Mouse (Mus musculus) forebrain, embryonic 15.5 days (tissue): ENCODE results near the gene AI481877. TPM values are rescaled to one million over a fixed set of nuclear protein-coding genes. Genes with fewer than 3 reads are reported as not detected.
A peak's percentile ranks its signal among the peaks of the same experiment; 100 is the strongest.

ENCODE experiments used
- ATAC-seq: fragments of 200-750 bp; cut with Nextera tagmentation; replicated peaks from 2 replicates; pipeline ENCODE4 v1.8.0; 2017; ENCODE audit warnings: mild to moderate bottlenecking, moderate TSS enrichment, moderate library complexity
- H3K27ac ChIP-seq: fragments of 300-500 bp; sonication (generic); replicated peaks from 2 replicates; pipeline ENCODE4 v1.5.1; 2015; ENCODE audit warnings: mild to moderate bottlenecking, inconsistent platforms
- H3K27me3 ChIP-seq: fragments of 300-500 bp; sonication (generic); 2 replicates; pipeline ENCODE4 v1.6.1; 2015; ENCODE audit warnings: inconsistent platforms
- H3K36me3 ChIP-seq: fragments of 300-500 bp; sonication (generic); 2 replicates; pipeline ENCODE4 v1.6.1; 2015; ENCODE audit warnings: mild to moderate bottlenecking, inconsistent platforms
- H3K4me1 ChIP-seq: fragments of 300-500 bp; sonication (generic); 2 replicates; pipeline ENCODE4 v1.6.1; 2015; ENCODE audit warnings: inconsistent platforms
- H3K4me2 ChIP-seq: fragments of 300-500 bp; sonication (generic); replicated peaks from 2 replicates; pipeline ENCODE4 v1.6.1; 2015; ENCODE audit warnings: mild to moderate bottlenecking, inconsistent platforms
- H3K4me3 ChIP-seq: fragments of 300-500 bp; sonication (generic); 2 replicates; pipeline ENCODE4 v1.5.1; 2015; ENCODE audit warnings: mild to moderate bottlenecking, inconsistent platforms
- H3K9ac ChIP-seq: fragments of 300-500 bp; sonication (generic); replicated peaks from 2 replicates; pipeline ENCODE4 v1.6.1; 2015; ENCODE audit warnings: mild to moderate bottlenecking, inconsistent platforms
- H3K9me3 ChIP-seq: fragments of 300-500 bp; sonication (generic); 2 replicates; pipeline ENCODE4 v1.6.1; 2016; ENCODE audit warnings: inconsistent platforms
- WGBS: fragments of 180-500 bp; shearing (Covaris S2); methylation state at CpG from one replicate; pipeline ENCODE4 v1.1.7; 2015; ENCODE audit warnings: mixed read lengths; 5-methylcytosine and 5-hydroxymethylcytosine counted together
- polyA plus RNA-seq: library from polyadenylated mRNA; unstranded; fragments of >200 nt; fragmentation: Nextera tagmentation; extraction: Ambion mirVana; gene quantifications from 2 replicates; pipeline ENCODE4 v1.2.1, GENCODE M21; 2015

Gene AI481877
- polyA plus RNA-seq, 1 experiment from 2014 or later = not detected

DNA sequence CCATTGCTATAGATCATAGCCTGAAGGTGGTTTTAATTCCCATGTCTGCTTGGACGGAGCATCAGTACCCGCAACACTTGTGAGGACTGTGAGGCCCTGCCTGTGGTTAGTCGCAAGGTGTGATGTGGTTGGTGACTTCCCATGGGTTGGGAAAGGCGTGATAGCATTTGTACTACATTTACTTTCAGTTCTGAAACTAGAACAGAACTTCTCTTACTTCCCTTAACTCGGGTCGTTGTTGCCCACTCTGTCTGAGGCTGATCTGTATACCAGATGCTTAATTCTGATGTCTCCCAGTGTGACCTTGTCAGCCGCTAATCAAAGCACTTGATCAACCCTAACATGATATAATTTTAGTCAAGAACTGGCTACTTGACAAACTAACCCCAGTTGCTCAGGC, 129.6 kb downstream of the AI481877 start:
- Histone ChIP-seq H3K4me1 (peaks cover 8% of the 10 kb centered on the region), H3K9me3 (no peaks in the 10 kb centered on the region)
- 93% methylated on average over 7 of the region's 7 CpGs for WGBS

DNA sequence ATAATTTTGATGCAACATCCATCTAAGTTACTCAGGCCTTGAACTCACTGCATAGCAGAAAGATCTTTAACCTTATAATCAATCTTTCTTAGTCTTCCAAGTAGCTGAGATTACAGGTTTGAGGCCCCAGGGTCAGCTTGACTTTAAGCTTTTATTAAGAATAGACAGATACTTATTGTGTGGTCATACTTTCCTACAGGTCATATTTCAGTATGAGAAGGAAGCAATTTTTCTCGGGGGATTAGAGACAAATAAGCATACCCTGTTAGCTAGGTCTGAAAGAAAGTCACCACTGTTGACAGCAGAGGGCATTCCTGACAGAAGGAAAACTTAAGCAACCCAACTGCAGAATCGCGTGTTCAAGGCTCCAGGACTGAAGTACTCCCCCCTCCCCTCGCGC, 130.8 kb downstream of the AI481877 start:
- Histone ChIP-seq H3K27ac (no peak overlapping the region), H3K36me3 (no peaks in the 10 kb centered on the region), H3K9me3 (no peaks in the 10 kb centered on the region), H3K27me3 (no peaks in the 10 kb centered on the region), H3K4me2 (no peak overlapping the region), H3K4me3 (no peak overlapping the region), H3K9ac (no peak overlapping the region), H3K4me1 (peaks cover 15% of the 10 kb centered on the region)
- ATAC-seq = no peak
- 85% methylated on average over 5 of the region's 5 CpGs for WGBS

More for the DNA sequence above, 129.6 kb downstream of the AI481877 start:
- Histone ChIP-seq H3K4me2 (no peak overlapping the region), H3K36me3 (no peaks in the 10 kb centered on the region), H3K9ac (no peak overlapping the region), H3K4me3 (no peak overlapping the region), H3K27me3 (no peaks in the 10 kb centered on the region), H3K27ac (no peak overlapping the region)
- no peak for ATAC-seq

DNA sequence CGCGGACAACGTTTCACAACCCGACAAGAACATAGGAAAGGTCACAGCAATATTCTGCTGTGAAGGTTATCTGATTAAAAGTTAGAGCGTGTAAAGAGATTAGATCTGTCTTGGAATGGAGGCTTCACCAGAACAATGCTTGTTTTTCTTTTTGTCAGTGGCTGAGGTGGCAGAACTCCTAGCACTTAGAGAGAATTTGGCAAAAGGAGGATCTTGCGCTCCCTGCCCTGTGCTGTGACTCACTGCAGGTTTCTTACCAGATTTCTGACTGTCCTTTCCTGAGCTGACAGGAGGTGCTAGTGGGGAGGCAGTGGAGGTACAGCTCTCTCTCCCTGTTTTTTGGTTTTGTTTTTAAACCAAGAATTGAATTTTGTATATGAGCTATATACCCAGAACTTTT, 131.8 kb downstream of the AI481877 start:
- Histone ChIP-seq H3K36me3 (no peaks in the 10 kb centered on the region), H3K4me2 (no peak overlapping the region), H3K27me3 (no peaks in the 10 kb centered on the region), H3K9ac (no peak overlapping the region), H3K4me1 (peaks cover 20% of the 10 kb centered on the region), H3K27ac (no peak overlapping the region), H3K4me3 (no peak overlapping the region), H3K9me3 (no peaks in the 10 kb centered on the region)
- 82% methylated on average over 6 of the region's 6 CpGs for WGBS
- ATAC-seq = no peak

DNA sequence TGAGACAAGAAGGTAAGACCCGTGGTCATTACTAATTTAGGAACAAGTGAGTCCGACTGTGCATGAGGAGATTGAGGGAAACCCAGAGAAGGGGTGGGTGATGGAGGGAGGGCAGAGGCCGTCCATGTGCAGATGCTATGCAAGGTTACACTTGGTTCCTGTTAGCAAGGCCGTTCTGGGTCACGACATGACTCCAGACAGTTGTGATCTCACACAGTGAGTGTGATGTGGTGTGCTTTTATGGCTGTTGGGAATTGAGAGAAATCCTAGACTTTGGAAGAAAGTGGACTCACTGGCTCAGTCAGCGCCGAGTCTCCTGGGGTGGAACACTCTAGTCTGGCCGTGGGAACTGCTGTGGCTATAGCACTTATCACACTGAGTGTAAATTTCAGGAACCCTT, 132.6 kb downstream of the AI481877 start:
- ATAC-seq = no peak
- Histone ChIP-seq H3K4me2 (no peak overlapping the region), H3K36me3 (no peaks in the 10 kb centered on the region), H3K27ac (no peak overlapping the region), H3K9me3 (no peaks in the 10 kb centered on the region), H3K27me3 (no peaks in the 10 kb centered on the region), H3K4me1 (peaks cover 20% of the 10 kb centered on the region), H3K4me3 (no peak overlapping the region), H3K9ac (no peak overlapping the region)
- WGBS = 73% methylated on average over 8 of the region's 8 CpGs

DNA sequence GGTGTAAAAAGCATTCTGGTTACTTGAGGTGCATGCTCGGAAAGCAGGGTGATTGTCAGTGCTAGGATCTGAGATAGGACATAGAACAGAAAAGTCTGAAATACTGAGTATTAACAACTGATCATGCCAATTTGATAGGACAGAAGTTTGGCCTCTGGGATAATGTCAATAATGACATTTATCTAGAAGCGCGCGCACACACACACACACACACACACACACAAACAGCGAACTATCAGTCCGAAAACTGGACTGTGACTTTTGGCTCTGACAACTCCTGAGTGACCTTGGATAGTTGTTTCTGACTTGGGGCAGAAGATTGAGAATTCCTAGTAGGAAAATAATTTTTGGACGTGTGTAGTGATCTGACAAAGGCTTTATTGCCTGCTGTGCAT, 135.0 kb downstream of the AI481877 start:
- no peak overlapping the region for H3K27ac ChIP-seq
- no peak for ATAC-seq
- no peaks in the 10 kb centered on the region for H3K27me3 ChIP-seq
- no peaks in the 10 kb centered on the region for H3K36me3 ChIP-seq
- no peaks in the 10 kb centered on the region for H3K9me3 ChIP-seq
- peak overlapping the region; percentile 67 for H3K4me2 ChIP-seq
- 33% methylated on average over 7 of the region's 7 CpGs for WGBS
- peak overlapping the region; percentile 79 for H3K4me3 ChIP-seq
- H3K9ac ChIP-seq = peak overlapping the region; percentile 90
- H3K4me1 ChIP-seq = peaks cover 20% of the 10 kb centered on the region

DNA sequence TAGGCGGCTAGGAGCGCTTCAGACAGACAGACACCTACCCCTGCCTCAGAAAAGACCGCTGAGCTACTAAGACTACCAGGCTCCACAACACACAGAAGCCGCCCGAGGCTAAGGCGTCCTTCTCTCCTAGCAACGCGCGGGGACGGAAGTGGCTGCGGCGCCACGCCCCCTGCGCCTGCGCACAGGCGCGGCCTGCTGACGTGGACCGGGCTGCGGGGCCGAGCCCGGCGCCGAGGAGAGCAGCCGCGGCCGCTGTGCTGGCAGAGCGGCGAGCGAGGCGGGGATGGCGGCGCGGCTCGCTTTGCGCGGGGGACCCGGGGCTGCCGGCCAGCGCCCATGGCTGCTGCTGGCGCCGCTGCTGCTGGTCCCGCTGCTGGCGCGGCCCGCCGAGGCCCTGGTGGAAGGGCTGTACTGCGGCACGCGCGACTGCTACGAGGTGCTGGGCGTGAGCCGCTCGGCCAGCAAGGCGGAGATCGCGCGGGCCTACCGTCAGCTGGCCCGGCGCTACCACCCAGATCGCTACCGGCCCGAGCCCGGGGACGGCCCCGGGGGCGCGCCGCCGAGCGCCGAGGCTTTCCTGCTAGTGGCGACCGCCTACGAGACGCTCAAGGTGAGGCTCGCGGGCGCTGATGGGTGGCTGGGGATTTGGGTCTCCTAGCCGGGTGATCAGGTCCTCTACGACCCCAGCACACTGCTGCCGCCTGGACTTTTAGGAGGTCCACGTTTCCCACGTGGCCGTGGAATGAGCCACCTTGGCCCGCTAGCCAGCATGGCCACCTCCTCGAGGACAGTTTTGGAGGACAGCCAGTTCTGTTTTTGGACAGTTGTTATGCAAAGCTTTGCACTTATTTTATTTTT, 135.6 kb downstream of the AI481877 start, which contains the start of gene Gm20503:
Gene Gm20503 (plus strand): TSS at position 263 of the 858 bp plus-strand sequence.
- Histone ChIP-seq H3K27ac (peak within 1 kb of the TSS; percentile 94), H3K27me3 (no peaks in the 10 kb centered on the region), H3K4me1 (peaks cover 22% of the 10 kb centered on the region), H3K36me3 (no peaks in the 10 kb centered on the region), H3K9ac (peak within 1 kb of the TSS; percentile 90), H3K4me2 (peak within 1 kb of the TSS; percentile 67), H3K9me3 (no peaks in the 10 kb centered on the region), H3K4me3 (peak within 1 kb of the TSS; percentile 79)
- ATAC-seq = peak; percentile 100
- under 1% methylated on average over 70 of the region's 89 CpGs for WGBS

DNA sequence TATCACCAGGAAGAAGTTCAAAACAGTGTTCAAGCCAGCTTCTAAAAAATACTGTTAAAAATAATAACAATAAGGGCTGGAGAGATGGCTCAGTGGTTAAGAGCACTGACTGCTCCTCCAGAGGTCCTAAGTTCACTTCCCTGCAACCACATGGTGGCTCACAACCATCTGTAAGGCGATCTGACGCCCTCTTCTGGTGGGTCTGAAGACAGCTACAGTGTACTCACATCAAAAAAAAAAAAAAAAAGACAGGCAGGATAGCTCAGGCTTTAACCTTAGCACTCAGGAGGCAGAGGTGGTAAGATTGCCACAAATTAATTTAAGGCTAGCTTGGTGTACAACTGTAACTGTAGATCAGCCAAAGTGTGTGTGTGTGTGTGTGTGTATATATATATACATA, 138.2 kb downstream of the AI481877 start:
- no peaks in the 10 kb centered on the region for H3K27me3 ChIP-seq
- no peak overlapping the region for H3K27ac ChIP-seq
- 2% methylated on average over 2 of the region's 2 CpGs for WGBS
- H3K9ac ChIP-seq = no peak overlapping the region
- no peaks in the 10 kb centered on the region for H3K9me3 ChIP-seq
- ATAC-seq = no peak
- H3K36me3 ChIP-seq = no peaks in the 10 kb centered on the region
- H3K4me2 ChIP-seq = no peak overlapping the region
- H3K4me3 ChIP-seq = no peak overlapping the region
- H3K4me1 ChIP-seq = peaks cover 23% of the 10 kb centered on the region

DNA sequence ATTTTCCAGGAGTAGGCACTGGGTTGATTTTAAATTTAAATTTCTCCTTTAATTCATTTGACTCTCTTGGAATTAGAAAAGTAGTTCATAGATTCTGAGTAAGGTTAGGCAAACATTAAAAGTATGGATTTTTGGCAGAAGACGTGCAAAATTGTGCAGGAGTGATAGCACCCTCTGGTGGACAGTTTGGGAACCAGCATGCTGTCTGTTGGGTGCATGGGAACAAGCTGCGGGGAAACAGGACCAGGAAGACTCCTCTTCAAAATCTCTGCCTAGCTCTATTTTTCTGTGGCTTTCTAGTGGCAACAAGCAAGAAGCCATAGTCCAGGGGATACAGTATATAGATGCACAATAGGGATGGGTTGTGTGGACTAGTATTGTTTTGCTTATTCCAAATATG, 139.1 kb downstream of the AI481877 start:
- WGBS = 5% methylated on average over 2 of the region's 2 CpGs
- Histone ChIP-seq H3K27me3 (no peaks in the 10 kb centered on the region), H3K27ac (no peak overlapping the region), H3K4me1 (peaks cover 20% of the 10 kb centered on the region), H3K4me3 (no peak overlapping the region), H3K4me2 (no peak overlapping the region), H3K36me3 (no peaks in the 10 kb centered on the region), H3K9me3 (no peaks in the 10 kb centered on the region), H3K9ac (no peak overlapping the region)
- no peak for ATAC-seq

DNA sequence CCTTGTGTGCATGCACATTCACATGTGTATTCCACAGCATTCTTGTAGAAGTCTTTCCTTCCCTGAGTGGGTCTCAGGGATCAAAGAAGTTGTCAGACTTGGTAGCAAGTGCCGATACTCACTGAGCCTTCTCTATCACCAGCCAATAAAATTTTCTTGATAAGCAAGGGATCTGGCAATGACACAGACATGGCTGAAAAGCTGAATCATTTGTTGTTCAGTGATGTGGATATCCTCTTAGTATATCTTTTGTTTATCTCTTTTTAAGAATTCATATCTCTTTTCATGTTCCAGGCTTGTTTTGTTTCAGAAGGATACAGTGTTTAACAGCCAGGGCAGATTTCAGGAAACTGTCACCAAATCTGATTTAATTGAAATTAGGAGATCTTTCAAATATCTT, 140.1 kb downstream of the AI481877 start:
- Histone ChIP-seq H3K9me3 (no peaks in the 10 kb centered on the region), H3K27ac (no peak overlapping the region), H3K4me1 (peaks cover 10% of the 10 kb centered on the region), H3K4me3 (no peak overlapping the region), H3K9ac (no peak overlapping the region), H3K27me3 (no peaks in the 10 kb centered on the region), H3K4me2 (no peak overlapping the region), H3K36me3 (no peaks in the 10 kb centered on the region)
- no peak for ATAC-seq
- 81% methylated on average over 1 of the region's 1 CpGs for WGBS

DNA sequence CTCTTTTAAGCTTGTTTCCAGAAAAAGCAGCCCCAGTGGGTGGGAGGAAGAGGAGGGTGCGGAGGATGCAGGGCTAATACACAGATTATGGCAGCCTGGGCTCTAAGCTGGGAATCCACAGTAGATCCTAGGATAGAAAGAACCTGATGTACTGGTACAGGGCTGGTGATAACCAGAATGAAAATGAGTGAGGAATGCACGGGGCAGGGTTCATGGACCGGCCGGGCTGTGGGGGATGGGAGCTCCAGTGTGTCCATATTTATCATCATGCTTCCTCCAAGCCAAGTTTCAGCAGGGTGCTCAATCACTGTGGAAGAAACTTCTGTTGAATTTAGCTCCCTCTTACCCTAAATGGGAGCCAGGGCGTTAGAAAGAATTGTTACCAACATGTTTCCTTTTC, 141.7 kb downstream of the AI481877 start:
- 87% methylated on average over 5 of the region's 5 CpGs for WGBS
- H3K27me3 ChIP-seq = no peaks in the 10 kb centered on the region
- no peak overlapping the region for H3K27ac ChIP-seq
- H3K4me2 ChIP-seq = no peak overlapping the region
- no peak for ATAC-seq
- H3K36me3 ChIP-seq = no peaks in the 10 kb centered on the region
- H3K9ac ChIP-seq = no peak overlapping the region
- H3K9me3 ChIP-seq = no peaks in the 10 kb centered on the region
- H3K4me1 ChIP-seq = 0 out of 2 replicates have a peak, but pooled peaks cover 3% of the 10 kb centered on the region
- H3K4me3 ChIP-seq = no peak overlapping the region

DNA sequence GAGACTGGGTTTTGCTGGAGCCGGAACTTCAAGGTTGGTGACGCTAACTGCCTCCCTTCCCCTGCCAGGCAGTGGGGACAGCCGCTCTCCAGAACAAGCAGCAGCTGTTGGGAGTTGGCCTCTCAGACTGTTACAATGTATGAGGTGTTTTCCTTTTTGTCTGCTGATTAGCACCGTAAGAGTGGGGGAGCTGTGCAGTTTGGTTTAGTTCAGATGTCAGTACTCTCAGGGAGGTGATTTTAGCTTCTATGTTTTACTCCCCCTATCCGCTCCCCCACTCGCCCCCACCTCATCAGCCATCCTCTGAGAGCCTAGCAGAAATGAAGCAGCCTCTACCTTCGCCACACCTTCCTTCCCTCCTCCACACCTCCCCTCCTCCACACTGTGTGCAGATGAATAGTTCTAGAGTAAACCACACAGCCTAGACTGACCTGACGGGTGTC, 143.5 kb downstream of the AI481877 start:
- no peak overlapping the region for H3K4me2 ChIP-seq
- no peak for ATAC-seq
- no peak overlapping the region for H3K9ac ChIP-seq
- H3K36me3 ChIP-seq = no peaks in the 10 kb centered on the region
- no peaks in the 10 kb centered on the region for H3K27me3 ChIP-seq
- no peak overlapping the region for H3K4me3 ChIP-seq
- no peaks in the 10 kb centered on the region for H3K9me3 ChIP-seq
- 73% methylated on average over 8 of the region's 8 CpGs for WGBS
- H3K4me1 ChIP-seq = peaks cover 6% of the 10 kb centered on the region; the same call in 1 of the 2 replicates
- no peak overlapping the region for H3K27ac ChIP-seq

DNA sequence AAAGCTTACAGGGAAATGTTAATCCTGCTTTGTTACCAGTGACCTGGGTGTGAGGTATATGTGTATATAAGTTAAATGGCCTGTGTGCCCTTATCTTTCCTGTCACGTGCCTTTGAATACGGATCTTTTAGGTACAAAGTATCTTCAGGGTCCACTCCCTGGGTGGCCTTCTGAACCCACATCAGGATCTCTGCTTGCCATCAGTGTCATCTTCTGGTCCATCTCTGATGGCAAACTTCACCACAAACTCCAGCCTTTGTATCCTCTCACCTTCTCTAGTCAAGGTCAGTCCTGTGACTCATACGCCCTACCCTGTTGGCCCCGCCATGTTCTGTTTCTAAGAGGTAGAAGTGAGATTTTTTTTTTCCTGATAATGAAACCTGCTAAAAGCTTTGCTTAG, 144.0 kb downstream of the AI481877 start, which contains the start of gene Dnajc25:
Gene Dnajc25 (plus strand): TSS at position 301 of the 400 bp plus-strand sequence.
- no peaks in the 10 kb centered on the region for H3K27me3 ChIP-seq
- no peaks in the 10 kb centered on the region for H3K36me3 ChIP-seq
- no peak within 1 kb of the TSS for H3K27ac ChIP-seq
- no peak within 1 kb of the TSS for H3K4me3 ChIP-seq
- H3K4me1 ChIP-seq = peaks cover 6% of the 10 kb centered on the region; the same call in 1 of the 2 replicates
- no peak within 1 kb of the TSS for H3K9ac ChIP-seq
- no peak for ATAC-seq
- no peaks in the 10 kb centered on the region for H3K9me3 ChIP-seq
- H3K4me2 ChIP-seq = no peak within 1 kb of the TSS
- WGBS = 90% methylated on average over 4 of the region's 4 CpGs
